Mouse (Mus musculus): ENCODE measurements around the gene Isg20l2.

- TF ChIP-seq CTCF (IDR thresholded peaks at IDR 0.05; ENCODE audit: low read depth) (no peak), EP300 (IDR thresholded peaks at IDR 0.05; ENCODE audit: low read depth) (no peak)
These were observed 13.5 kb downstream of the Isg20l2 start for GRCm38 (mm10) chr3:87943586-87943985.

All from heart, postnatal 0 days (tissue).